In the genomic region with DNA sequence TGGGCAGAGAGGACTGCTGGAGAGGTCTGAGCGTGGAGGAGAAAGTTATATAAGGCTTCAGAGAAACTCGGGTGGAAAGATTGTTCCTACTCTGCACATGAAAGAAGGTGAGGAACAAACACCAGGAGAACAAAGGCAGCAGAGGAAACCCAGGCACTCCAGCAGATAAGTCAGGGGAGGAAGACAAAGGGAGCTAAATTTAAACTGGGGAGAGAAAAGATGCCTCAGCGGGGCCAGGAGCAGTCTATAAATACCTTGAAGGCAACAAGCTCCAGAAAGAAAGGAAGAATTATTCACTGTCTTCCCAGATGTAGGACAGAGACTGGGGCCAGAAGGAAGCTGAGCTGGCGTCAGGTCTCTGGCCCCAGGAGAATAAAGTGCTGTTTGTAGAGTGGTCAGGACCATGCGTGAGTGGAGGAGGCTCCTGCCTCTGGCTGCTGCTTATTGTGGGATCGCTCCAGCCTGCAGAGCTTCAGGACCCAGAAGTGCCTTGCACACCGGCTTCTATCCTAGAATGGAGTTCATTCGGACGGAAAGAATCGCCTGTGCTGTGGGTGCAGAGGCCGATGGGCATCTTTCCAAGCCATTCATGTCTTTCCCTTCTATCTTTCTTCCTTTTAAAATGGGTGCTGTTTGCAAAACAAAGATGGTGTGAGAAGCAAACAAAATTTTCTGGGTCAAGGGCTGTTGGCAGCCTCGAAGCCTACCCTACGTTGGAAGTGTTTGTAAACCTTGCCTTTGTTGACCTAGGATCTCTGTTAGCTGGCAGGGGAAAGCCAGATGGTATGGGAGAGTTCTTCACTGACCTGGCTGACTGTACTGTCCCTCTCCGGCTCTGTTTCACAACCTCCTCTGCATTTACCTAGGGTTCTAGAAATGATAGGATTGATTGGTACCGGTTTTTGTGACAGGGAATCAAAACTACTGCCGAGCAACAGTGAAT, we compare ENCODE assay signal across 8 mouse cellular contexts. TPM values are rescaled to one million over a fixed set of nuclear protein-coding genes. Genes with fewer than 3 reads are reported as not detected.
DNase-seq lines count a peak whose midpoint lies in the region; ATAC-seq and TF ChIP-seq lines count a peak whose summit lies in the region.

No protein-coding gene starts in this region.

- H3K4me3 ChIP-seq in heart, adult 2 months: peak overlapping the region; percentile 5; the same call in 1 of the 2 replicates

- ATAC-seq in activated CD4-positive, CD25-positive, alpha-beta regulatory T cell, adult 4 months: no peak

- TF ChIP-seq EP300 in heart, adult 2 months (IDR thresholded peaks at IDR 0.05; ENCODE audit: insufficient read depth, low read depth, low read length): no peak

- no peaks in the 10 kb centered on the region for H3K27me3 ChIP-seq in heart, adult 2 months (ENCODE audit: control insufficient read depth, insufficient read depth, low read length)

- intact Hi-C loops in heart, adult 2 months (cut with DNase I): loop anchor here (1.0 kb wide), 1 partner anchor 29 kb away; no protein-coding TSS in a partner anchor

- WGBS in heart, adult 2 months: 17% methylated on average over 16 of the region's 16 CpGs

- H3K36me3 ChIP-seq in heart, adult 2 months (ENCODE audit: control insufficient read depth, insufficient read depth, low read length): peaks cover 8% of the 10 kb centered on the region

- peak overlapping the region; percentile 75 for H3K27ac ChIP-seq in heart, adult 2 months

- H3K79me2 ChIP-seq in heart, adult 2 months (replicated peaks; ENCODE audit: control insufficient read depth, insufficient read depth, low read length): no peaks in the 10 kb centered on the region

- peak overlapping the region; percentile 32 for H3K9ac ChIP-seq in heart, adult 2 months (ENCODE audit: low read depth, low read length)

- peak; percentile 35 to 40 for DNase-seq in lung, adult 18-20 months
- no peak for DNase-seq in lung, postnatal 14 days
- DNase-seq in heart, adult 2 months: peak; percentile 57 to 70
- peak; percentile 13 to 18 for DNase-seq in kidney, adult 8-10 months
- peak; percentile 10 to 29 for DNase-seq in lung, postnatal 4 days
- DNase-seq in testis, postnatal 14 days (ENCODE audit: low spot score): no peak
- DNase-seq in cerebellum, adult 18-20 months: no peak

- no peak for TF ChIP-seq CTCF in heart, adult 2 months (IDR thresholded peaks at IDR 0.05)

- peak; percentile 64 for TF ChIP-seq POLR2A in heart, adult 2 months (IDR thresholded peaks at IDR 0.05; ENCODE audit: insufficient read depth, low read depth, low read length)

- peaks cover 15% of the 10 kb centered on the region for H3K4me1 ChIP-seq in heart, adult 2 months (ENCODE audit: control insufficient read depth, insufficient read depth, low read length)

RNA-seq across cellular contexts. Expression of gene Lrrc55, which starts 55.6 kb away (rescaled TPM):
- 1 to 10 TPM in 1 of 2 experiments, under 1 TPM in 1; 0.81 to 1.6 TPM for total RNA-seq in heart, adult 2 months (2021)
- polyA plus RNA-seq in heart, adult 2 months (2012; rRNA removed): 1.3 and 3.1 TPM in 2 replicates
- polyA plus RNA-seq in activated CD4-positive, CD25-positive, alpha-beta regulatory T cell, adult 4 months (2017; shearing (Covaris generic)): not detected

Comparison
In these comparisons a context has a peak if more than half of its experiments do, and no peak if none do; other contexts are left out.
1. DNase-seq: peak in lung, adult 18-20 months (2 of 2), heart, adult 2 months (2 of 2), kidney, adult 8-10 months (2 of 2) and lung, postnatal 4 days (2 of 2); none in lung, postnatal 14 days (single experiment), testis, postnatal 14 days (single experiment) and cerebellum, adult 18-20 months (0 of 2).